Mouse (Mus musculus) limb, embryonic 12.5 days (tissue): ENCODE data around the gene Fam120b. TPM values are rescaled to one million over a fixed set of nuclear protein-coding genes. Genes with fewer than 3 reads are reported as not detected.
A peak's percentile ranks its signal among the peaks of the same experiment; 100 is the strongest.

Source experiments
- ATAC-seq: fragments of 200-750 bp; cut with Nextera tagmentation; 2 replicates; pipeline ENCODE4 v1.8.0; 2017; ENCODE audit warnings: low read depth, moderate TSS enrichment; ENCODE audit not compliant: insufficient number of reproducible peaks, insufficient read depth, low FRiP score, low TSS enrichment
- H3K27ac ChIP-seq: fragments of 300-500 bp; sonication (generic); 2 replicates; pipeline ENCODE4 v1.5.1; 2016; ENCODE audit warnings: mild to moderate bottlenecking, moderate library complexity
- H3K27me3 ChIP-seq: fragments of 300-500 bp; sonication (generic); 2 replicates; pipeline ENCODE4 v1.6.1; 2016; ENCODE audit warnings: mild to moderate bottlenecking, moderate library complexity
- H3K36me3 ChIP-seq: fragments of 300-500 bp; sonication (generic); 2 replicates; pipeline ENCODE4 v1.6.1; 2016; ENCODE audit warnings: mild to moderate bottlenecking, moderate library complexity
- H3K4me1 ChIP-seq: fragments of 300-500 bp; sonication (generic); replicated peaks from 2 replicates; pipeline ENCODE4 v1.6.1; 2016
- H3K4me2 ChIP-seq: fragments of 300-500 bp; sonication (generic); 2 replicates; pipeline ENCODE4 v1.6.1; 2016; ENCODE audit warnings: mild to moderate bottlenecking, moderate library complexity
- H3K4me3 ChIP-seq: fragments of 300-500 bp; sonication (generic); replicated peaks from 2 replicates; pipeline ENCODE4 v1.5.1; 2016; ENCODE audit warnings: mild to moderate bottlenecking
- H3K9ac ChIP-seq: fragments of 300-500 bp; sonication (generic); replicated peaks from 2 replicates; pipeline ENCODE4 v1.6.1; 2016; ENCODE audit warnings: mild to moderate bottlenecking, moderate library complexity
- H3K9me3 ChIP-seq: fragments of 300-500 bp; sonication (generic); 2 replicates; pipeline ENCODE4 v1.6.1; 2016; ENCODE audit warnings: mild to moderate bottlenecking, moderate library complexity
- WGBS: fragments of 180-500 bp; shearing (Covaris S2); methylation state at CpG from one replicate; pipeline ENCODE4 v1.1.7; 2016; 5-methylcytosine and 5-hydroxymethylcytosine counted together
- polyA plus RNA-seq: library from polyadenylated mRNA; unstranded; fragments of >200 nt; fragmentation: Nextera tagmentation; extraction: Ambion mirVana; gene quantifications from 2 replicates; pipeline ENCODE4 v1.2.1, GENCODE M21; 2016

The Fam120b gene
- polyA plus RNA-seq, 1 experiment from 2014 or later = 35.2 TPM

DNA sequence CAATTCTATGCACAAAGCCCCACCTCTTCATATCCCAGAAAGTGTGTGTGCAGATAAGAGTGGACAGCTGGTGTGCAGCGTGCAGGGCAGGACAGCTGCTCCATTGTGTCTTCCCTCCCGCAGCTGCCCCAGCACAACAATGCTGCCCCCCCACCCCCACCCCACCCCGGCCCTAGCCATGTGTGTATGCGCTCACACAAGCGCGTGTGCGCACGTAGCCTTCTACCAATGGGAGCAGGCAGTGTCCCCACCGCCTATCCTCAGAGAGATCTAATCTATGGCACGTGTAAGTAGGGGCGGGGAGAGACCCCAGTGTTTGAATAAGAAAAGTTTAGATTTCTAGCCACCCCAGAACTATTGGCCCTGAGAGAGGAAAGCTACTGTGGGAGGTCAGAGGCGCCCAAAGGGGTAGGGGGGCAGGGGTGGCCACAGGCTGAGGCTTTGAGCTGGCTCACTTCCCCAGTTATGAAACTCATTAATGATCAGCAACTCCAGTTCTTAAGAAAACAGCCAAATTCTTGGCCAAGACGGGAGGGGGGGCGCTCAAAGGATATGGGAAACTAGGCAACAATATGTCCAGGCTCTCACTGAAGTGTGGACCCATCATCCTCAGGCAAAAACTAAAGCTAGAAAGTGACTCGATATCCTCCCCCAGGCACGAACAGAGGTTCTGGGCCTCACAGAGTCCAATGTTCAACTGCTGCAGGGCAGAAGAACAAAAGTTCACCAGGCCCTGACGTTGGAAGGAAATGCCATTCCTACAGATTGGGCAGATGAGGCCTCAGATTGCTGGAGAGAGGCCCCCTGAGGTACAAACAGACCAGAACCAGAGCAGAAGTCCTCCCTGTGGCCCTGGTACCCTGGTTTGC is 23.8 kb upstream of the Fam120b start:
- ATAC-seq = no peak
- no peak overlapping the region for H3K9ac ChIP-seq
- H3K4me2 ChIP-seq = no peak overlapping the region
- no peak overlapping the region for H3K27ac ChIP-seq
- H3K9me3 ChIP-seq = no peaks in the 10 kb centered on the region
- peaks cover 70% of the 10 kb centered on the region for H3K27me3 ChIP-seq
- WGBS = 66% methylated on average over 17 of the region's 17 CpGs
- H3K36me3 ChIP-seq = no peaks in the 10 kb centered on the region
- no peak overlapping the region for H3K4me3 ChIP-seq
- peaks cover 27% of the 10 kb centered on the region for H3K4me1 ChIP-seq

DNA sequence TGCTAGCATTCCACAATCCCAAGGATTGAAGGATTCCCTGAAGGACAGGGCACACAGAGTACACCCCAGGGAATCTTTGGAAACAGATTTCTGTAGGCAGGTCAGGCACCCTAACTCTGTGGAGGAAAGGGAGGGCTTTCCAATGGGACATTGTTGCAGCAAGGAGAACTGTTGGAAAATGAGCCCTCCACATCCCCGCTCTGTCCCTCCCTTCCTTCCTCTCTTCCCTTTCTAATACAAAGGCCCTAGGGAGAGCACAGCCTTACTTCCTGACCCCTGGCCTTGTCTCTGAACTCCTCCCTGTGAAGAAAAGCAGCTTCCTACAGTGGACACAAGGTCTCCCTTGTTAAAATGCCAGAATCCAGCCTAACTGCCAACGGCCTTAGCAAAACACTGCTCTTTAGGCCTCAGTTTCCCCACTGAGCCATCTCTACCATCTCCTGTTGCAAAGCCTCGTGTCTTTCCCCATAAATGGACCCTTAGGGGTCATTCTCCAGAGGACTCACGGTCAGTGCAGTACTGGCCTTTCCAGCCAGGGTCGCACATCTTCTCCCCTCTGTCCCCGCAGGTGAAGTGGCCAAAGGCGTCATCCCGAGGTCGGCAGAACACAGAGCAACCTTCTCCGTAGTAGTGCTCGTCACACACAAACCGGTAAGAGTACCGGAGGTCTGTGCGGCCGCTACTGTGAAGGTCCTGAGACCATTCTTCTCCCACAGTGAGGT is 22.9 kb upstream of the Fam120b start:
- Histone ChIP-seq H3K9ac (no peak overlapping the region), H3K36me3 (no peaks in the 10 kb centered on the region), H3K4me3 (peak overlapping the region; percentile 8; the same call in 1 of the 2 replicates), H3K4me1 (peaks cover 32% of the 10 kb centered on the region), H3K9me3 (no peaks in the 10 kb centered on the region), H3K27me3 (peaks cover 79% of the 10 kb centered on the region), H3K27ac (no peak overlapping the region), H3K4me2 (peak overlapping the region; percentile 17; the same call in 1 of the 2 replicates)
- ATAC-seq = no peak
- WGBS = 52% methylated on average over 15 of the region's 15 CpGs

DNA sequence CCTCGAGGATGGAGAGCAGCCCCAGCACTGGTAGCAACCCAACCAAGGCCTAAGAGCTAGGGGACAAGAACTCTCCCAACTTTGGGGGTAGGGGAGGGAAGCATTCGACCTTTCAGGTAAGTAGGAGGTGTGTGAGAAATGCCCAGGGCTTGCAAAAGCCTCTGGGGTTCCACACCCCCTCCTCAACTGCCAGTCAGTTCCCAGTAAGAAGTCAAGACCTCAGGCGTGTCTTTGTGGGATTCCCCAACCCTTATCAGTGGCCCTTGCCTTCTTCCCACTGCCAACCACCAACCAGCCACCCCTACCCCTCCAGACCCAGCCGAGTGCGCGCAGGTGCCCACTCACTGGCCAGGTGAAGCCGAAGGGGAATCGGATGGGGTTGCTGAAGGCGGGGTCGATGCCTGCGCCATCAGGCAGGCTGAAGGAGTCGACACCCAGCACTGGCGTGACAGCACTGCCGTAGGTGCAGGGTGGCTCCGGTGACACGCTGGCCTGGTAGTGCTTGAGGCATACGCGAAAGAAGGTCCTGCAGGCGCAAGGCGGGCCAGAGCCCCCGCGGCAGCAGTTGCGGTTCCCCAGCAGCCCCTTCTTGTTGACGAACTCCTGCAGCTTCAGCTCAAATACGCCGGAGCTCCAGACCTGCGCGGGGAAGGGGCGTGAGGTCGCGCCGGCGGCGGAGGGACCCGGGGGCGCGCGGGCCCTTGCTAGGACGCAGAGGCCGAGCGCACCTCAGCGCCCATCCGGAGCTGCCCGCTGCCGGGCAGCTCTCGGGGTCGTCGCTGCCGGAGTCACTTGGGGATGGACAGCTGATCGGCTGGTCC is 21.5 kb upstream of the Fam120b start:
- Histone ChIP-seq H3K9me3 (no peaks in the 10 kb centered on the region), H3K27ac (no peak overlapping the region), H3K4me2 (peak overlapping the region; percentile 96), H3K9ac (peak overlapping the region; percentile 69), H3K27me3 (peaks cover 94% of the 10 kb centered on the region), H3K36me3 (no peaks in the 10 kb centered on the region), H3K4me1 (peaks cover 32% of the 10 kb centered on the region), H3K4me3 (peak overlapping the region; percentile 56)
- WGBS = under 1% methylated on average over 49 of the region's 50 CpGs
- ATAC-seq = no peak

DNA sequence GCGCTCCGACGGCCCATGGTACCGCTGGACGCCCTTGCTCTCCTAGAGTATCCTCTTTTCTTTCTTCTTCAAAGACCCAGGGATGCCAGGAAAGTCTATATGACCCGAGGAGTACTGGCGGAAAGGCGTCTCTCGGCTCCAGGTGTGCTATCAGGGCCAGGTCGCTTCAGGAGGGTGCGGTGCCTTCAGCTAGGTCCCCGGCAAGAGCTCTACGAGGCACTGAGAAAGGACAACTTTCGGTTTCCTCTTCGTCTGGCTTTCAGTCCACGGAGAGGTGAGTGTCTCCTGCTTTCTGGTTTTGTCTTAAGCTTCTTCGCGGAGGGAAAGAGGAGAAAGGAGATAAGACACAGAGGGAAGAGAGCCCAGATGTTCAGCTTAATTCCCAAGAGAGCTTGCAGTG is 20.8 kb upstream of the Fam120b start:
- no peak overlapping the region for H3K27ac ChIP-seq
- WGBS = under 1% methylated on average over 18 of the region's 18 CpGs

DNA sequence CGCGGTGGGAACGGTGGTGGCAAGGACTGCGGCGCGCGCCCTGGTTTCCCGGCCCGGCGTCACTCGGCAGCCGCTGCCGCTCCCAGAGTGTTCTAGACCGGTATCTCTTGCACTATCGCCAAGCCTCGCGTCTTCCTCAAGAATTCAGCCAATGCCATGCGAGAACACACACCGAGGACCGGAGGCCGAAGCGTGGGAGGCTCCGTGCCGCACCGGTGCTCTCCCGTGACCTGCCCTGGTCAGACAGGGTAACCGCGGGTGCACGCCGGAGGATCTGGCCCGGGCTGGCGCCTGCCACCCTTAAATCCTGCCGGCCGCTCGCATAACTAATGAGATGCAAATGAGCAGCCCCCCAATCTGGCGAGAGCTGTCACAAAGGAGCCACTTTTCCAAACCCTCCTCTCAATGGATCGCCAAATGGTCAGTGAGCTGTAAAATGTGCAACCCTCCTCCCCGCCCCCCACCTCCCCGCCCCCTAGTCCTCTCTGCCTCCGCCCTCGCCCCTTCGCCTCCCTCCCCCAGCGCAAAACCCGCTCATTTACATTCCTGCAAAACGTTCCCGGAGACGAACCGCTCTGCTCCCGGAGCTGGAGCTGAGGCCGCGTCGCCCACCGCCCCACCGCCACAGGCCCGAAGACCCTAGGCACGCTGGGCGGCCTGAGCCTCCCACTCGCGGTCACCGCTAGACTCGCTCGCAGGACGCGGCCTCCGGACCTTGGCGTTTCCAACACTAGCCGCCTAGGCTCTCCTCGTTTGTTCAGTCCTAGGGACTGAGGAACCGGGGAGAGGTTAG is 20.1 kb upstream of the Fam120b start:
- peaks cover 96% of the 10 kb centered on the region for H3K27me3 ChIP-seq
- H3K4me3 ChIP-seq = peak overlapping the region; percentile 56
- peak overlapping the region; percentile 69 for H3K9ac ChIP-seq
- 0 out of 2 replicates have a peak overlapping the region, but pooled peaks have one; percentile 8 for H3K27ac ChIP-seq
- H3K4me2 ChIP-seq = peak overlapping the region; percentile 96
- ATAC-seq = peak; percentile 27
- under 1% methylated on average over 63 of the region's 69 CpGs for WGBS
- H3K36me3 ChIP-seq = no peaks in the 10 kb centered on the region
- peaks cover 42% of the 10 kb centered on the region for H3K4me1 ChIP-seq
- no peaks in the 10 kb centered on the region for H3K9me3 ChIP-seq

More for the DNA sequence above, 20.8 kb upstream of the Fam120b start:
- peak overlapping the region; percentile 56 for H3K4me3 ChIP-seq
- peak overlapping the region; percentile 69 for H3K9ac ChIP-seq
- no peaks in the 10 kb centered on the region for H3K9me3 ChIP-seq
- H3K4me2 ChIP-seq = peak overlapping the region; percentile 96
- no peak for ATAC-seq
- peaks cover 96% of the 10 kb centered on the region for H3K27me3 ChIP-seq
- H3K36me3 ChIP-seq = no peaks in the 10 kb centered on the region
- peaks cover 36% of the 10 kb centered on the region for H3K4me1 ChIP-seq

DNA sequence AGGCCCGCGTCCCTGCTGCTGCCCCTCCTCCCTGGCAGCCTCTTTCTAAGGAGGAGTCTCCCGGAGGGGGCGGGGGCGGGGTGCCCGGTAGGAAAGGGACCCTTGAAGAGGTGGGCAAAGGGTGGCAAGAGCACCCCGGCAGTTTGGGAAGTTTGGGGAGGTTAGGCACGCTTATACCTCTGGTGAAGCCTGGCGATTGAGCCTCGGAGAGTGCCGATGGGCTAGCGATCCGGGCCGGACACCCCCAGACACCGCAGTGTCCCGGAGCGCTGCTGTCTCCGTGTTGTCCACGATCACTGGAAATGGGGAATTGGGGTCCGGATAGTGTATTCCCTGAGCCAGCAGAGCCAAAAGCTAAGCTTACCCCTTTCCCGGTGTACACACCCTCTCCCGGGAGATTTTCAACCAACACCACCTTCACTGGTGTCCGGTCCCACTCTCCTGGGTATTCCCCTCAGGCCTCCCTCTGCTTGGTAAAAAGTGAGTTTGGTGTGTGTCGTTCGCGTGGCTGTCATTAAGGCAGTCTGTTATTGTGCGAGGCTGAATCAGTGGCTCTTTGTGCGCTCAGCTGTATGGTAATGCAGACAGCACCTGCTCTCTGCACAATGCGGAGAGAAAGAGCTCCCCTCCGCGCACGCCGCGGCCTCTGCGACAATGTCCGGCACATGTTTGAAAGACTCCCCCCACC is 19.4 kb upstream of the Fam120b start, which contains the start of gene Dll1:
Gene Dll1, minus strand, starts transcription at position 379 of the 688 bp plus-strand sequence.
- no peak for ATAC-seq
- Histone ChIP-seq H3K27me3 (peaks cover 100% of the 10 kb centered on the region), H3K4me1 (peaks cover 49% of the 10 kb centered on the region)

DNA sequence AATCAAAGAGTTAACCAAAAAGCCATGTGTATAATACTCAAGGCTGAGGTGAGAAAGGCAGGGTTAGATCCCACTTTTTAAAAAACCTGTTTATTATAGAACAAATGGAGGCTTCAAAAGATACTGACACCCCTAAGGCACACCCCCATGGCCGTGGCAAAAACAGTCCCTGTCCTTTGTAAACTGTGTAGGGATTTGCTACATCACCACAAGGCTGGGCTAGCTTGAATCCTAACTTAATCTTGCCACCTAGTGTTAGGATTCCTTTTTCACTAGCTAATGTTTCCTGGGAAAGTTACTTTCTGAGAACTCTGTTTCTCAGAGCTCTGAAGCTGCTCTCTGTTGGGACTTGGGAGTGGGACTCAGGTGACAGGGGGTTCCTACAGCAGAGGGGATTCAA is 18.1 kb upstream of the Fam120b start:
- no peak overlapping the region for H3K4me2 ChIP-seq

More for the DNA sequence above, 19.4 kb upstream of the Fam120b start, which contains the start of gene Dll1:
- Histone ChIP-seq H3K4me2 (peak within 1 kb of the TSS; percentile 96), H3K27ac (0 out of 2 replicates have a peak within 1 kb of the TSS, but pooled peaks have one; percentile 8), H3K9me3 (no peaks in the 10 kb centered on the region), H3K9ac (peak within 1 kb of the TSS; percentile 69), H3K4me3 (peak within 1 kb of the TSS; percentile 56), H3K36me3 (no peaks in the 10 kb centered on the region)
- under 1% methylated on average over 36 of the region's 36 CpGs for WGBS

DNA sequence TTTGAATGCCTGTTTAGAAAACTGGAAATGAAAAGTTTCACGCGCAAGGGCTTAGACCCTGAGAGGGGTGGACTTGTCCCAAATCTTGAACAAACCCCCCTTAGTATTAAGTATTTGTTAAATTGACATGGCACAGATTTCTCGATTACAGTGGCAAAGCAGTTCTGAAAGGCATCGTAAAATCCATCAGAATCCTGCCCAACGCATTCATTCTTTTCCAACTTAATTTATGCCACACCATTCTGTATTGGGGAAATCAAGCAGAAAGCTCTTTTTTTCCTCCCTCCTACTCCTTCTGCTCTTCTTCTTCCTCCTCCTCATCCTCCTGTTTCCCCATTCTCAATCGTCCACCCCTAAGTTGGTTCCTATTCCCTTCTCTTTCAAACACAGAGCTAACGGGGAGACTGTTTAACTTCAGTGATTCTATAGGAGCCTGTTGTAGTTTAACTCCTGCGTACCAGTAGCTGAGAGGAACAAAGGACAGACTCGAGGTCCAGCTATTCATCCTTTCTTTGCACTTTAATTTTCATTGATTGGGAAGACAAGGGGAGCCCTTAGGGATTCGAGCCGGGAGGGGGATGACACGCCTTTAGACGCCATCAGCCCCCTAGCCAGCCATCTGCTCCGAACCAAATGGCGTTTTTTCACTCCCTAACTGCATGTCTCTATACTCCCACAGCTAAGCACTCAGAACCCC is 17.4 kb upstream of the Fam120b start:
- Histone ChIP-seq H3K27me3 (peaks cover 99% of the 10 kb centered on the region), H3K4me1 (peaks cover 49% of the 10 kb centered on the region), H3K4me3 (no peak overlapping the region), H3K27ac (no peak overlapping the region), H3K9me3 (no peaks in the 10 kb centered on the region), H3K9ac (no peak overlapping the region), H3K36me3 (no peaks in the 10 kb centered on the region), H3K4me2 (no peak overlapping the region)
- 7% methylated on average over 15 of the region's 15 CpGs for WGBS
- no peak for ATAC-seq

More for the DNA sequence above, 18.1 kb upstream of the Fam120b start:
- peaks cover 100% of the 10 kb centered on the region for H3K27me3 ChIP-seq
- H3K9ac ChIP-seq = no peak overlapping the region
- no peaks in the 10 kb centered on the region for H3K36me3 ChIP-seq
- ATAC-seq = no peak
- H3K4me1 ChIP-seq = peaks cover 49% of the 10 kb centered on the region
- H3K4me3 ChIP-seq = no peak overlapping the region
- no peak overlapping the region for H3K27ac ChIP-seq
- no peaks in the 10 kb centered on the region for H3K9me3 ChIP-seq
- 0% methylated on average over 1 of the region's 1 CpGs for WGBS

DNA sequence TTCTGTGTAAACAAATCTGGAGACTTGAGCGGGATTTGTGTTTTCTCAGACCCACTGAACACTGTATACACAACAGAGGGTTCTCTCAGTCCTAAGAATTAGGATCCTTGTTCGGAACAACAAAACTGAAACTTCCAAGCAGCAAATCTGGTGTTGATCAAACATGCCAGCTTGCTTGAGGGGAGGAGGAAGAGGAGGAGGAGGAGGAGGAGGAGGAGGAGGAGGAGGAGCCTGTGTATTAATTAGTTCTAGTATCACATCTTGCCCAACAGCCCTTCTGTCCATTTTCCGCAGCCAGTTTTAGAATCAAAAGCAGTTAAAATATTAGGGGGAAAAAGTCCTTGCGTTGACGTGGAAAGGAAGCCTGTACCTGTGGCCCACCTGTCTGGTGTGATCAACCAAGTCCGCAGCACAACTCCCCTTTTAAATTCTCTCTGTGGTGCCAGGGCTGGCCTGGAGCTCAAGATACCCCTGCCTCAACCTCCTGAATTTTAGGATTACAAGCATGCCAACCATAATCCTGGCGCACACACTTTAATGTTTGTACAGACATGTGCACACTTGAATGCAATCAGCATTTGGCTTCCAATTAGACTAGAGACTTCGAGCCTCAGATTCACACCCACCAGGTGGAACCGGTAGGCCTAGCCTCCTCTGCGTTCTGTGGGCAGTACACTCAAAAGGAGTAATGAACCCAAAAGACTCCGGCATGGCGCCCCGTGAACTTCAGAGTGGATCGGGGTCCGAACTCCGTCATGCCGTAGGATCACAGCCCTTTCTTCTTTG is 16.1 kb upstream of the Fam120b start:
- Histone ChIP-seq H3K9me3 (no peaks in the 10 kb centered on the region), H3K4me3 (peak overlapping the region; percentile 47), H3K4me2 (peak overlapping the region; percentile 82), H3K27me3 (peaks cover 89% of the 10 kb centered on the region), H3K36me3 (no peaks in the 10 kb centered on the region), H3K27ac (no peak overlapping the region), H3K4me1 (peaks cover 41% of the 10 kb centered on the region), H3K9ac (peak overlapping the region; percentile 62)
- WGBS = 10% methylated on average over 17 of the region's 17 CpGs
- ATAC-seq = no peak
